Mouse (Mus musculus) thymus, postnatal 25 days (tissue): ENCODE data around the gene 2200002D01Rik.
"Not testable (repeated sequence)": the region's sequence is repeated elsewhere in the genome, so short reads cannot be mapped to it uniquely, and the experiment has no call there.

Experiments used
- DNase-seq: peaks from one replicate; pipeline ENCODE4 v3.0.0; 2022

The 2200002D01Rik gene

GRCm38 (mm10) chr7:29234661-29235060 lies 13.6 kb downstream of the 2200002D01Rik start:
- no peak for DNase-seq

- no peak for DNase-seq
Observed at GRCm38 (mm10) chr7:29233745-29234144, 14.5 kb downstream of the 2200002D01Rik start.

GRCm38 (mm10) chr7:29232247-29233013 lies 15.8 kb downstream of the 2200002D01Rik start, which contains the start of gene Kcnk6:
Kcnk6 (minus strand) TSS chr7:29232515.
- no peak for DNase-seq

GRCm38 (mm10) chr7:29231517-29231916 lies 16.7 kb downstream of the 2200002D01Rik start:
- no peak for DNase-seq

- DNase-seq: no peak
Observed at GRCm38 (mm10) chr7:29230560-29230959, 17.7 kb downstream of the 2200002D01Rik start.

GRCm38 (mm10) chr7:29228202-29228601 lies 20.1 kb downstream of the 2200002D01Rik start:
- no peak for DNase-seq

- DNase-seq: no peak
Observed at GRCm38 (mm10) chr7:29225520-29225919, 22.7 kb downstream of the 2200002D01Rik start.

- DNase-seq: no peak
Observed at GRCm38 (mm10) chr7:29224756-29225394, 23.4 kb downstream of the 2200002D01Rik start.

- DNase-seq: no peak
Observed at GRCm38 (mm10) chr7:29214846-29215245, 33.4 kb downstream of the 2200002D01Rik start.

- no peak for DNase-seq
Observed at GRCm38 (mm10) chr7:29214236-29214635, 34.0 kb downstream of the 2200002D01Rik start.

- DNase-seq: no peak
Observed at GRCm38 (mm10) chr7:29213675-29214082, 34.6 kb downstream of the 2200002D01Rik start, which contains the start of gene Catsperg1. Catsperg1 (minus strand) TSS chr7:29214035.

- DNase-seq: not testable (repeated sequence)
Observed at GRCm38 (mm10) chr7:29212775-29213560, 35.3 kb downstream of the 2200002D01Rik start.

- DNase-seq: no peak
Observed at GRCm38 (mm10) chr7:29212199-29212765, 36.0 kb downstream of the 2200002D01Rik start.

- peak; percentile 89 for DNase-seq
Observed at GRCm38 (mm10) chr7:29211415-29212198, 36.7 kb downstream of the 2200002D01Rik start.

GRCm38 (mm10) chr7:29211013-29211412 lies 37.3 kb downstream of the 2200002D01Rik start:
- DNase-seq: not testable (repeated sequence)

- DNase-seq: no peak
Observed at GRCm38 (mm10) chr7:29202577-29202976, 45.7 kb downstream of the 2200002D01Rik start.
